ENCODE assay signal across 12 mouse cellular contexts in genomic region chr13:23630653-23631052, GRCm38 (mm10). TPM values are rescaled to one million over a fixed set of nuclear protein-coding genes. Genes with fewer than 3 reads are reported as not detected.
A peak's percentile ranks its signal among the peaks of the same experiment; 100 is the strongest.
DNase-seq lines count a peak whose midpoint lies in the region; ATAC-seq and TF ChIP-seq lines count a peak whose summit lies in the region.
"Had no signal": no experiment of that assay in that cellular context is flagged by ENCODE, and none has a peak within 500 bp of the region (broad histone marks: within the 10 kb centered on the region; RNA-seq: fewer than 3 reads in every experiment).

No protein-coding gene starts in this region.

- TF ChIP-seq CTCF in forebrain, postnatal 0 days (IDR thresholded peaks at IDR 0.05; ENCODE audit: low read depth), result peak; percentile 61
- TF ChIP-seq CTCF in lung, embryonic 14.5 days (IDR thresholded peaks at IDR 0.05; ENCODE audit: low read depth), result peak; percentile 58

- WGBS in forebrain, postnatal 0 days, result 27% methylated on average over 1 of the region's 1 CpGs
- WGBS in forebrain, embryonic 16.5 days, result 39% methylated on average over 1 of the region's 1 CpGs
- 29% methylated on average over 1 of the region's 1 CpGs for WGBS in lung, embryonic 14.5 days
- 32% methylated on average over 1 of the region's 1 CpGs for WGBS in hindbrain, embryonic 10.5 days

- no peaks in the 10 kb centered on the region for H3K27me3 ChIP-seq in forebrain, postnatal 0 days (ENCODE audit: insufficient read depth, low read length)
- H3K27me3 ChIP-seq in forebrain, embryonic 16.5 days (replicated peaks; ENCODE audit: control insufficient read depth, insufficient read depth, low read length), result no peaks in the 10 kb centered on the region
- H3K27me3 ChIP-seq in lung, embryonic 14.5 days (ENCODE audit: insufficient read depth, low read length), result no peaks in the 10 kb centered on the region
- H3K27me3 ChIP-seq in hindbrain, embryonic 10.5 days (ENCODE audit: insufficient read depth, poor library complexity, severe bottlenecking), result 0 out of 2 replicates have a peak, but pooled peaks cover 2% of the 10 kb centered on the region
- H3K27me3 ChIP-seq: intestine, embryonic 15.5 days; stomach, embryonic 15.5 days had no signal

- no peak overlapping the region for H3K27ac ChIP-seq in forebrain, postnatal 0 days (ENCODE audit: low read depth, low read length)
- no peak overlapping the region for H3K27ac ChIP-seq in forebrain, embryonic 16.5 days (ENCODE audit: low read length)
- no peak overlapping the region for H3K27ac ChIP-seq in lung, embryonic 14.5 days (ENCODE audit: low read depth)
- H3K27ac ChIP-seq in hindbrain, embryonic 10.5 days, result no peak overlapping the region
- H3K27ac ChIP-seq: intestine, embryonic 15.5 days; stomach, embryonic 15.5 days had no signal

- H3K36me3 ChIP-seq in forebrain, postnatal 0 days (ENCODE audit: insufficient read depth), result no peaks in the 10 kb centered on the region
- no peaks in the 10 kb centered on the region for H3K36me3 ChIP-seq in forebrain, embryonic 16.5 days (ENCODE audit: control insufficient read depth, insufficient read depth)
- H3K36me3 ChIP-seq in lung, embryonic 14.5 days (ENCODE audit: insufficient read depth), result no peaks in the 10 kb centered on the region
- no peaks in the 10 kb centered on the region for H3K36me3 ChIP-seq in hindbrain, embryonic 10.5 days
- H3K36me3 ChIP-seq: intestine, embryonic 15.5 days; stomach, embryonic 15.5 days had no signal

- ATAC-seq in forebrain, postnatal 0 days, result peak; percentile 64; the same call in 1 of the 2 replicates
- no peak for ATAC-seq in forebrain, embryonic 16.5 days
- peak; percentile 70 for ATAC-seq in lung, embryonic 14.5 days (ENCODE audit: insufficient read depth)
- peak; percentile 80; the same call in 1 of the 2 replicates for ATAC-seq in common myeloid progenitor, adult 5-6 weeks (replicated peaks; ENCODE audit: low read depth, poor library complexity, severe bottlenecking)
- ATAC-seq in neutrophil, adult 5-6 weeks (ENCODE audit: extremely low read depth, insufficient number of reproducible peaks, low FRiP score, poor library complexity, severe bottlenecking), result peak; percentile 61; the same call in 1 of the 2 replicates
- ATAC-seq: intestine, embryonic 15.5 days had no signal

- H3K4me2 ChIP-seq in forebrain, postnatal 0 days (ENCODE audit: low read depth), result no peak overlapping the region
- no peak overlapping the region for H3K4me2 ChIP-seq in forebrain, embryonic 16.5 days (ENCODE audit: low read length)
- no peak overlapping the region for H3K4me2 ChIP-seq in lung, embryonic 14.5 days
- H3K4me2 ChIP-seq: intestine, embryonic 15.5 days; stomach, embryonic 15.5 days had no signal

- no peak overlapping the region for H3K4me3 ChIP-seq in forebrain, postnatal 0 days (ENCODE audit: low read depth, low read length)
- H3K4me3 ChIP-seq in forebrain, embryonic 16.5 days (replicated peaks; ENCODE audit: low read length), result no peak overlapping the region
- H3K4me3 ChIP-seq in lung, embryonic 14.5 days (ENCODE audit: low read depth, low read length), result no peak overlapping the region
- H3K4me3 ChIP-seq in hindbrain, embryonic 10.5 days, result no peak overlapping the region
- H3K4me3 ChIP-seq: intestine, embryonic 15.5 days; stomach, embryonic 15.5 days had no signal

- no peak overlapping the region for H3K9ac ChIP-seq in forebrain, postnatal 0 days
- H3K9ac ChIP-seq in forebrain, embryonic 16.5 days (replicated peaks; ENCODE audit: low read depth, low read length), result no peak overlapping the region
- H3K9ac ChIP-seq in lung, embryonic 14.5 days, result no peak overlapping the region
- H3K9ac ChIP-seq: intestine, embryonic 15.5 days; stomach, embryonic 15.5 days had no signal

- H3K9me3 ChIP-seq in forebrain, postnatal 0 days (ENCODE audit: low read length), result no peaks in the 10 kb centered on the region
- no peaks in the 10 kb centered on the region for H3K9me3 ChIP-seq in forebrain, embryonic 16.5 days (ENCODE audit: control insufficient read depth, low read length)
- H3K9me3 ChIP-seq in lung, embryonic 14.5 days (ENCODE audit: low read depth, low read length), result no peaks in the 10 kb centered on the region
- H3K9me3 ChIP-seq in hindbrain, embryonic 10.5 days, result no peaks in the 10 kb centered on the region
- H3K9me3 ChIP-seq: intestine, embryonic 15.5 days; stomach, embryonic 15.5 days had no signal

- no peaks in the 10 kb centered on the region for H3K4me1 ChIP-seq in forebrain, postnatal 0 days (ENCODE audit: insufficient read depth)
- no peaks in the 10 kb centered on the region for H3K4me1 ChIP-seq in forebrain, embryonic 16.5 days (replicated peaks; ENCODE audit: control insufficient read depth, insufficient read depth, low read length)
- H3K4me1 ChIP-seq in lung, embryonic 14.5 days (ENCODE audit: insufficient read depth), result no peaks in the 10 kb centered on the region
- no peaks in the 10 kb centered on the region for H3K4me1 ChIP-seq in hindbrain, embryonic 10.5 days (replicated peaks)
- H3K4me1 ChIP-seq: intestine, embryonic 15.5 days; stomach, embryonic 15.5 days had no signal

- no peak for DNase-seq in forebrain, postnatal 0 days
- peak; percentile 52 for DNase-seq in lung, embryonic 14.5 days
- DNase-seq in lung, adult 18-20 months, result no peak
- no peak for DNase-seq in right cerebral cortex, adult 18-20 months
- no peak for DNase-seq in hindbrain, embryonic 10.5 days (ENCODE audit: low spot score)
- DNase-seq: cerebellum, adult 2 months; gastrocnemius, postnatal 14 days had no signal

RNA-seq across cellular contexts. Expression of gene Hist1h1e, which starts 8.3 kb away (rescaled TPM):
- total RNA-seq in forebrain, postnatal 0 days (2014; rRNA removed), result 204 and 218 TPM in 2 replicates
- 11.1 and 16.3 TPM in 2 replicates for polyA plus RNA-seq in forebrain, postnatal 0 days (2015; fragmentation: Nextera tagmentation; extraction: Ambion mirVana)
- 7.0 and 9.9 TPM in 2 replicates for polyA plus RNA-seq in forebrain, embryonic 16.5 days (2015; fragmentation: Nextera tagmentation; extraction: Ambion mirVana)
- polyA plus RNA-seq in lung, embryonic 14.5 days (2014; fragmentation: Nextera tagmentation; extraction: Ambion mirVana), result 22.6 and 25.7 TPM in 2 replicates
- 314 and 326 TPM in 2 replicates for total RNA-seq in common myeloid progenitor, adult 5-6 weeks (2017)
- total RNA-seq in neutrophil, adult 5-6 weeks (2017), result 201 and 211 TPM in 2 replicates
- 22.0 and 26.3 TPM in 2 replicates for polyA plus RNA-seq in hindbrain, embryonic 10.5 days (2016; fragmentation: Nextera tagmentation; extraction: Ambion mirVana)

RNA-seq across cellular contexts. Expression of gene Hist1h2be, which starts 9.7 kb away (rescaled TPM):
- 98.5 and 120 TPM in 2 replicates for total RNA-seq in forebrain, postnatal 0 days (2014; rRNA removed)
- 0.31 and 0.39 TPM in 2 replicates for polyA plus RNA-seq in forebrain, postnatal 0 days (2015; fragmentation: Nextera tagmentation; extraction: Ambion mirVana)
- polyA plus RNA-seq in forebrain, embryonic 16.5 days (2015; fragmentation: Nextera tagmentation; extraction: Ambion mirVana), result 2.0 and 2.6 TPM in 2 replicates
- polyA plus RNA-seq in lung, embryonic 14.5 days (2014; fragmentation: Nextera tagmentation; extraction: Ambion mirVana), result 2.5 and 3.0 TPM in 2 replicates
- total RNA-seq in common myeloid progenitor, adult 5-6 weeks (2017), result 92.7 and 94.2 TPM in 2 replicates
- 83.4 and 97.3 TPM in 2 replicates for total RNA-seq in neutrophil, adult 5-6 weeks (2017)
- 2.5 and 2.7 TPM in 2 replicates for polyA plus RNA-seq in hindbrain, embryonic 10.5 days (2016; fragmentation: Nextera tagmentation; extraction: Ambion mirVana)

RNA-seq across cellular contexts. Expression of gene Hist1h4d, which starts 49.3 kb away (rescaled TPM):
- 258 and 695 TPM in 2 replicates for total RNA-seq in forebrain, postnatal 0 days (2014; rRNA removed)
- 25.0 and 42.2 TPM in 2 replicates for polyA plus RNA-seq in forebrain, postnatal 0 days (2015; fragmentation: Nextera tagmentation; extraction: Ambion mirVana)
- polyA plus RNA-seq in forebrain, embryonic 16.5 days (2015; fragmentation: Nextera tagmentation; extraction: Ambion mirVana), result 51.0 and 59.0 TPM in 2 replicates
- 144 and 147 TPM in 2 replicates for polyA plus RNA-seq in lung, embryonic 14.5 days (2014; fragmentation: Nextera tagmentation; extraction: Ambion mirVana)
- 1,514 and 1,667 TPM in 2 replicates for total RNA-seq in common myeloid progenitor, adult 5-6 weeks (2017)
- 92.3 and 119 TPM in 2 replicates for total RNA-seq in neutrophil, adult 5-6 weeks (2017)
- polyA plus RNA-seq in hindbrain, embryonic 10.5 days (2016; fragmentation: Nextera tagmentation; extraction: Ambion mirVana), result 101 and 107 TPM in 2 replicates

RNA-seq across cellular contexts. Expression of gene Hist1h2ac, which starts 53.1 kb away (rescaled TPM):
- 40.9 and 44.8 TPM in 2 replicates for total RNA-seq in forebrain, postnatal 0 days (2014; rRNA removed)
- polyA plus RNA-seq in forebrain, postnatal 0 days (2015; fragmentation: Nextera tagmentation; extraction: Ambion mirVana), result 0.41 and 0.49 TPM in 2 replicates
- polyA plus RNA-seq in forebrain, embryonic 16.5 days (2015; fragmentation: Nextera tagmentation; extraction: Ambion mirVana), result 0.80 and 0.83 TPM in 2 replicates
- 1.5 and 2.1 TPM in 2 replicates for polyA plus RNA-seq in lung, embryonic 14.5 days (2014; fragmentation: Nextera tagmentation; extraction: Ambion mirVana)
- 114 and 119 TPM in 2 replicates for total RNA-seq in common myeloid progenitor, adult 5-6 weeks (2017)
- 18.7 and 20.1 TPM in 2 replicates for total RNA-seq in neutrophil, adult 5-6 weeks (2017)
- polyA plus RNA-seq in hindbrain, embryonic 10.5 days (2016; fragmentation: Nextera tagmentation; extraction: Ambion mirVana), result 0.80 and 1.2 TPM in 2 replicates

RNA-seq across cellular contexts. Expression of gene Hist1h2bc, which starts 53.3 kb away (rescaled TPM):
- 93.7 and 124 TPM in 2 replicates for total RNA-seq in forebrain, postnatal 0 days (2014; rRNA removed)
- 29.2 and 35.3 TPM in 2 replicates for polyA plus RNA-seq in forebrain, postnatal 0 days (2015; fragmentation: Nextera tagmentation; extraction: Ambion mirVana)
- 27.2 and 35.5 TPM in 2 replicates for polyA plus RNA-seq in forebrain, embryonic 16.5 days (2015; fragmentation: Nextera tagmentation; extraction: Ambion mirVana)
- 52.9 and 55.1 TPM in 2 replicates for polyA plus RNA-seq in lung, embryonic 14.5 days (2014; fragmentation: Nextera tagmentation; extraction: Ambion mirVana)
- total RNA-seq in common myeloid progenitor, adult 5-6 weeks (2017), result 224 and 276 TPM in 2 replicates
- 139 and 146 TPM in 2 replicates for total RNA-seq in neutrophil, adult 5-6 weeks (2017)
- 23.1 and 26.2 TPM in 2 replicates for polyA plus RNA-seq in hindbrain, embryonic 10.5 days (2016; fragmentation: Nextera tagmentation; extraction: Ambion mirVana)
